Mouse (Mus musculus) natural killer cell, adult 2 months (primary cell): Measurements from ENCODE around the gene Map3k11.

Experiments
- DNase-seq, 2 experiments: peaks; one replicate each; pipeline ENCODE4 v3.0.0; 2022; ENCODE audit warnings: low spot score in 2 of 2

Map3k11 gene

GRCm38 (mm10) chr19:5731264-5731978 is 42.9 kb downstream of the Map3k11 start:
- DNase-seq, result peak; percentile 92 to 93

- no peak for DNase-seq
Measured at GRCm38 (mm10) chr19:5734325-5734724, 45.8 kb downstream of the Map3k11 start.

GRCm38 (mm10) chr19:5739446-5739845 is 50.9 kb downstream of the Map3k11 start:
- no peak for DNase-seq

GRCm38 (mm10) chr19:5740320-5741317 is 52.1 kb downstream of the Map3k11 start, which contains the start of gene Ltbp3:
TSS of gene Ltbp3 (plus strand) at chr19:5740904.
- DNase-seq, result no peak

- peak in 1 of 2 experiments; percentile 9 for DNase-seq
Measured at GRCm38 (mm10) chr19:5741641-5742240, 53.2 kb downstream of the Map3k11 start.

GRCm38 (mm10) chr19:5742241-5742641 is 53.7 kb downstream of the Map3k11 start:
- DNase-seq, result no peak

- DNase-seq, result peak; percentile 37 to 62
Measured at GRCm38 (mm10) chr19:5743576-5743975, 55.0 kb downstream of the Map3k11 start.

- DNase-seq, result no peak
Measured at GRCm38 (mm10) chr19:5745756-5746710, 57.5 kb downstream of the Map3k11 start.

GRCm38 (mm10) chr19:5746907-5747363 is 58.4 kb downstream of the Map3k11 start:
- no peak for DNase-seq

GRCm38 (mm10) chr19:5749476-5749875 is 60.9 kb downstream of the Map3k11 start:
- DNase-seq, result no peak

- DNase-seq, result no peak
Measured at GRCm38 (mm10) chr19:5750951-5751350, 62.4 kb downstream of the Map3k11 start.

GRCm38 (mm10) chr19:5751742-5752141 is 63.2 kb downstream of the Map3k11 start:
- DNase-seq, result no peak
